Mouse (Mus musculus): ENCODE measurements around the gene Stard3. TPM values are rescaled to one million over a fixed set of nuclear protein-coding genes. Genes with fewer than 3 reads are reported as not detected.
"Not testable (repeated sequence)": the region's sequence is repeated elsewhere in the genome, so short reads cannot be mapped to it uniquely, and the experiment has no call there.

The Stard3 gene
- polyA plus RNA-seq, 1 experiment = 271 TPM

- H3K27ac ChIP-seq (ENCODE audit: control insufficient read depth, insufficient read depth, low read length) = no peak overlapping the region
- H3K4me1 ChIP-seq (replicated peaks; ENCODE audit: control insufficient read depth, insufficient read depth, low read length) = no peaks in the 10 kb centered on the region
- H3K4me3 ChIP-seq (ENCODE audit: control insufficient read depth, insufficient read depth, low read length) = no peak overlapping the region
- TF ChIP-seq CTCF (IDR thresholded peaks at IDR 0.05; ENCODE audit: borderline replicate concordance, control insufficient read depth, extremely low read depth, insufficient read depth, low read length, poor library complexity) (no peak), POLR2A (IDR thresholded peaks at IDR 0.05; ENCODE audit: control insufficient read depth, extremely low read depth, insufficient read depth, low read length, poor library complexity) (no peak)
- H3K36me3 ChIP-seq (ENCODE audit: control insufficient read depth, insufficient read depth, low read length) = peaks cover 53% of the 10 kb centered on the region
- 97% methylated on average over 6 of the region's 6 CpGs for WGBS
- no peak for DNase-seq
- no peaks in the 10 kb centered on the region for H3K27me3 ChIP-seq (ENCODE audit: control insufficient read depth, insufficient read depth, low read length)
Measured at GRCm38 (mm10) chr11:98380106-98380505, 21.9 kb downstream of the Stard3 start.

GRCm38 (mm10) chr11:98381651-98382050 is 23.5 kb downstream of the Stard3 start:
- 94% methylated on average over 2 of the region's 2 CpGs for WGBS
- TF ChIP-seq CTCF (IDR thresholded peaks at IDR 0.05; ENCODE audit: borderline replicate concordance, control insufficient read depth, extremely low read depth, insufficient read depth, low read length, poor library complexity) (no peak), POLR2A (IDR thresholded peaks at IDR 0.05; ENCODE audit: control insufficient read depth, extremely low read depth, insufficient read depth, low read length, poor library complexity) (no peak)
- peaks cover 3% of the 10 kb centered on the region; the same call in 1 of the 2 replicates for H3K4me1 ChIP-seq (replicated peaks; ENCODE audit: control insufficient read depth, insufficient read depth, low read length)
- H3K36me3 ChIP-seq (ENCODE audit: control insufficient read depth, insufficient read depth, low read length) = peaks cover 38% of the 10 kb centered on the region
- no peak for DNase-seq
- H3K27me3 ChIP-seq (ENCODE audit: control insufficient read depth, insufficient read depth, low read length) = no peaks in the 10 kb centered on the region
- no peak overlapping the region for H3K27ac ChIP-seq (ENCODE audit: control insufficient read depth, insufficient read depth, low read length)
- H3K4me3 ChIP-seq (ENCODE audit: control insufficient read depth, insufficient read depth, low read length) = no peak overlapping the region

GRCm38 (mm10) chr11:98382405-98382804 is 24.2 kb downstream of the Stard3 start:
- H3K4me1 ChIP-seq (replicated peaks; ENCODE audit: control insufficient read depth, insufficient read depth, low read length); H3K27ac ChIP-seq (ENCODE audit: control insufficient read depth, insufficient read depth, low read length); DNase-seq; H3K27me3 ChIP-seq (ENCODE audit: control insufficient read depth, insufficient read depth, low read length); H3K4me3 ChIP-seq (ENCODE audit: control insufficient read depth, insufficient read depth, low read length): not testable (repeated sequence)
- peaks cover 31% of the 10 kb centered on the region for H3K36me3 ChIP-seq (ENCODE audit: control insufficient read depth, insufficient read depth, low read length)
- WGBS = 85% methylated on average over 2 of the region's 2 CpGs

GRCm38 (mm10) chr11:98383261-98384030 is 25.3 kb downstream of the Stard3 start, which contains the start of gene Tcap:
Tcap (plus strand) TSS chr11:98383811.
- H3K4me3 ChIP-seq (ENCODE audit: control insufficient read depth, insufficient read depth, low read length) = no peak within 1 kb of the TSS
- peaks cover 20% of the 10 kb centered on the region for H3K36me3 ChIP-seq (ENCODE audit: control insufficient read depth, insufficient read depth, low read length)
- no peaks in the 10 kb centered on the region for H3K27me3 ChIP-seq (ENCODE audit: control insufficient read depth, insufficient read depth, low read length)
- H3K27ac ChIP-seq (ENCODE audit: control insufficient read depth, insufficient read depth, low read length) = no peak within 1 kb of the TSS
- WGBS = 80% methylated on average over 14 of the region's 14 CpGs
- peaks cover 3% of the 10 kb centered on the region; the same call in 1 of the 2 replicates for H3K4me1 ChIP-seq (replicated peaks; ENCODE audit: control insufficient read depth, insufficient read depth, low read length)
- DNase-seq = no peak
- TF ChIP-seq POLR2A (IDR thresholded peaks at IDR 0.05; ENCODE audit: control insufficient read depth, extremely low read depth, insufficient read depth, low read length, poor library complexity) (no peak), CTCF (IDR thresholded peaks at IDR 0.05; ENCODE audit: borderline replicate concordance, control insufficient read depth, extremely low read depth, insufficient read depth, low read length, poor library complexity) (no peak)

GRCm38 (mm10) chr11:98384216-98384615 is 26.0 kb downstream of the Stard3 start:
- whole genome bisulfite sequencing = 87% methylated on average over 20 of the region's 20 CpGs
- peaks cover 15% of the 10 kb centered on the region for H3K36me3 ChIP-seq (ENCODE audit: control insufficient read depth, insufficient read depth, low read length)
- H3K27me3 ChIP-seq (ENCODE audit: control insufficient read depth, insufficient read depth, low read length) = no peaks in the 10 kb centered on the region
- no peak overlapping the region for H3K4me3 ChIP-seq (ENCODE audit: control insufficient read depth, insufficient read depth, low read length)
- H3K27ac ChIP-seq (ENCODE audit: control insufficient read depth, insufficient read depth, low read length) = no peak overlapping the region
- DNase-seq = no peak
- H3K4me1 ChIP-seq (replicated peaks; ENCODE audit: control insufficient read depth, insufficient read depth, low read length) = peaks cover 7% of the 10 kb centered on the region; the same call in 1 of the 2 replicates
- TF ChIP-seq POLR2A (IDR thresholded peaks at IDR 0.05; ENCODE audit: control insufficient read depth, extremely low read depth, insufficient read depth, low read length, poor library complexity) (no peak), CTCF (IDR thresholded peaks at IDR 0.05; ENCODE audit: borderline replicate concordance, control insufficient read depth, extremely low read depth, insufficient read depth, low read length, poor library complexity) (no peak)

GRCm38 (mm10) chr11:98384721-98385637 is 26.8 kb downstream of the Stard3 start:
- Histone ChIP-seq H3K4me1 (replicated peaks; ENCODE audit: control insufficient read depth, insufficient read depth, low read length) (peaks cover 8% of the 10 kb centered on the region; the same call in 1 of the 2 replicates), H3K4me3 (ENCODE audit: control insufficient read depth, insufficient read depth, low read length) (no peak overlapping the region), H3K27me3 (ENCODE audit: control insufficient read depth, insufficient read depth, low read length) (no peaks in the 10 kb centered on the region), H3K36me3 (ENCODE audit: control insufficient read depth, insufficient read depth, low read length) (peaks cover 10% of the 10 kb centered on the region), H3K27ac (ENCODE audit: control insufficient read depth, insufficient read depth, low read length) (no peak overlapping the region)
- WGBS = 86% methylated on average over 8 of the region's 8 CpGs
- DNase-seq = no peak
- no peak for TF ChIP-seq CTCF (IDR thresholded peaks at IDR 0.05; ENCODE audit: borderline replicate concordance, control insufficient read depth, extremely low read depth, insufficient read depth, low read length, poor library complexity)
- TF ChIP-seq POLR2A (IDR thresholded peaks at IDR 0.05; ENCODE audit: control insufficient read depth, extremely low read depth, insufficient read depth, low read length, poor library complexity) = no peak

All from thymus, adult 2 months (tissue).